Mouse (Mus musculus): ENCODE results near the gene Moxd1.

DNA sequence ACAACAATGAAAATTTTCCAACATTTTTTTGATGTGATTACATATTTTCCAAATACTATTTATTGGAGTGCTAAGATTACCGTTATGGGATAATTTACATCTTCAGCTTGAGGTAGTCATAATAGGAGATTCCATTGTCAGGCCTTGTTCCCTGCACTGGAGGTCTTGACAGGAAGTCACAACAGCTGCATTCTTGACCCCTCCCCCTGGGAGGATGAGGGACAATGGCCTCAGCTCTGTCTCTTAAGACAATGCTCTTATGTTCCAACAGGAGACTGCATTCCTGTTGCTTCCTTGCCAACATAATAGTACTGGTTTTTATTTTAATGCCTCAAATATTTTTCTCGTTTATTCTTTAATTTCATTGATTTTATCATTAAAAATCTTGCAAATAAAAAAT is 44.2 kb downstream of the Moxd1 start:
- TF ChIP-seq POLR2A (IDR thresholded peaks at IDR 0.05; ENCODE audit: insufficient read depth, low read length) (no peak), CTCF (IDR thresholded peaks at IDR 0.05; ENCODE audit: low read depth, low read length) (no peak), EP300 (IDR thresholded peaks at IDR 0.05; ENCODE audit: insufficient read depth, low read depth, low read length) (no peak)
